Mouse (Mus musculus) CH12.LX (cell line): ENCODE measurements around the gene Adamts16. TPM values are rescaled to one million over a fixed set of nuclear protein-coding genes. Genes with fewer than 3 reads are reported as not detected.

Experiments
- DNase-seq: peaks from one replicate; pipeline ENCODE4 v3.0.0-alpha.2; 2013; ENCODE audit errors: extremely low read depth
- H3K27ac ChIP-seq: 2 replicates; pipeline ENCODE4 v1.5.1; 2012; ENCODE audit warnings: low read depth, mild to moderate bottlenecking, control low read depth, moderate library complexity; ENCODE audit not compliant: insufficient read depth
- H3K27me3 ChIP-seq: replicated peaks from 2 replicates; pipeline ENCODE3; 2012; ENCODE audit warnings: inconsistent platforms
- H3K36me3 ChIP-seq, 2 experiments: replicated peaks in 1 of 2; 2 replicates each; pipeline versions ENCODE3 to v1.6.1; 2012; ENCODE audit warnings: inconsistent platforms in 1 of 2, low read length in 1 of 2, mild to moderate bottlenecking in 1 of 2, mixed read lengths in 1 of 2, moderate library complexity in 1 of 2; ENCODE audit not compliant: control insufficient read depth in 1 of 2, insufficient read depth in 1 of 2
- H3K4me1 ChIP-seq, 2 experiments: 2 replicates each; pipeline ENCODE4 v1.6.1; 2012; ENCODE audit warnings: inconsistent platforms in 1 of 2, moderate library complexity in 1 of 2; ENCODE audit not compliant: insufficient read depth in 2 of 2, control insufficient read depth in 1 of 2
- H3K4me2 ChIP-seq: 2 replicates; pipeline ENCODE4 v1.6.1; 2012; ENCODE audit warnings: low read depth, mild to moderate bottlenecking, control low read depth; ENCODE audit not compliant: poor library complexity, insufficient read depth, severe bottlenecking
- H3K4me3 ChIP-seq, 3 experiments: fragments of 150-350 bp in 1 of 3; sonication (generic) in 1 of 3; replicated peaks in 1 of 3; 2 replicates each; pipeline versions ENCODE3 to v1.5.1; 2011 to 2012; ENCODE audit warnings: low read depth in 2 of 3, low read length in 2 of 3, mild to moderate bottlenecking in 2 of 3, moderate library complexity in 2 of 3, control low read depth in 1 of 3, improper control_type of control experiment in 1 of 3, inconsistent platforms in 1 of 3, mixed read lengths in 1 of 3; ENCODE audit not compliant: poor library complexity in 1 of 3
- H3K79me2 ChIP-seq: replicated peaks from 2 replicates; pipeline ENCODE4 v1.6.1; 2012; ENCODE audit warnings: mild to moderate bottlenecking, moderate library complexity; ENCODE audit not compliant: control insufficient read depth, poor library complexity, insufficient read depth, severe bottlenecking; ENCODE audit errors: extremely low read depth
- H3K9ac ChIP-seq: 2 replicates; pipeline ENCODE4 v1.6.1; 2012; ENCODE audit warnings: low read depth, mild to moderate bottlenecking, control low read depth, moderate library complexity; ENCODE audit not compliant: insufficient read depth
- H3K9me3 ChIP-seq: replicated peaks from 2 replicates; pipeline ENCODE3; 2012; ENCODE audit warnings: low read length, inconsistent platforms, mixed read lengths
- CHD1 ChIP-seq: IDR thresholded peaks from 2 replicates; pipeline ENCODE4 v1.6.1; 2012; ENCODE audit warnings: low read depth, low read length, improper control_type of control experiment, inconsistent platforms
- CHD2 ChIP-seq: IDR thresholded peaks from 2 replicates; pipeline ENCODE4 v1.6.1; 2011; ENCODE audit warnings: low read length, improper control_type of control experiment
- ELF1 ChIP-seq: IDR thresholded peaks from 2 replicates; pipeline ENCODE4 v1.6.1; 2014; ENCODE audit warnings: low read depth, mild to moderate bottlenecking, inconsistent platforms, low read length, improper control_type of control experiment
- ETS1 ChIP-seq: conservative IDR thresholded peaks from 2 replicates; pipeline ENCODE4 v1.6.1; 2012; ENCODE audit warnings: low read depth, mild to moderate bottlenecking, inconsistent platforms, low read length, improper control_type of control experiment, moderate library complexity
- IRF4 ChIP-seq: IDR thresholded peaks from 2 replicates; pipeline ENCODE4 v1.6.1; 2014; ENCODE audit warnings: low read depth, mild to moderate bottlenecking, inconsistent platforms, low read length, improper control_type of control experiment
- JUND ChIP-seq: conservative IDR thresholded peaks from 2 replicates; pipeline ENCODE4 v1.6.1; 2011; ENCODE audit warnings: low read depth, low read length, improper control_type of control experiment
- KAT2A ChIP-seq: IDR thresholded peaks from 2 replicates; pipeline ENCODE4 v1.6.1; 2012; ENCODE audit warnings: low read length, improper control_type of control experiment, inconsistent platforms; ENCODE audit not compliant: insufficient replicate concordance
- MAFK ChIP-seq: IDR thresholded peaks from 2 replicates; pipeline ENCODE4 v1.6.1; 2011; ENCODE audit warnings: low read length, improper control_type of control experiment; ENCODE audit not compliant: insufficient replicate concordance
- MAZ ChIP-seq: IDR thresholded peaks from 2 replicates; pipeline ENCODE4 v1.6.1; 2012; ENCODE audit warnings: low read depth, mild to moderate bottlenecking, inconsistent platforms, low read length, improper control_type of control experiment, moderate library complexity
- MYC ChIP-seq: IDR thresholded peaks from 2 replicates; pipeline ENCODE4 v1.6.1; 2011; ENCODE audit warnings: low read depth, mild to moderate bottlenecking, improper control_type of control experiment, low read length
- POLR2A ChIP-seq: IDR thresholded peaks from 2 replicates; pipeline ENCODE4 v1.6.1; 2011; ENCODE audit warnings: low read depth, mild to moderate bottlenecking, improper control_type of control experiment, low read length
- POLR2AphosphoS2 ChIP-seq: IDR thresholded peaks from 2 replicates; pipeline ENCODE4 v1.6.1; 2011; ENCODE audit warnings: low read depth, low read length, improper control_type of control experiment
- TBP ChIP-seq: conservative IDR thresholded peaks from 2 replicates; pipeline ENCODE4 v1.6.1; 2011; ENCODE audit warnings: low read depth, low read length, improper control_type of control experiment
- TCF12 ChIP-seq: IDR thresholded peaks from 2 replicates; pipeline ENCODE4 v1.6.1; 2014; ENCODE audit warnings: low read depth, mild to moderate bottlenecking, inconsistent platforms, low read length, improper control_type of control experiment
- UBTF ChIP-seq: IDR thresholded peaks from 2 replicates; pipeline ENCODE4 v1.6.1; 2012; ENCODE audit warnings: low read depth, mild to moderate bottlenecking, inconsistent platforms, low read length, improper control_type of control experiment, moderate library complexity
- USF1 ChIP-seq: IDR thresholded peaks from 2 replicates; pipeline ENCODE4 v1.6.1; 2014; ENCODE audit warnings: low read depth, mild to moderate bottlenecking, inconsistent platforms, low read length, improper control_type of control experiment
- USF2 ChIP-seq: conservative IDR thresholded peaks from 2 replicates; pipeline ENCODE4 v1.6.1; 2011; ENCODE audit warnings: low read depth, low read length, improper control_type of control experiment
- ZC3H11A ChIP-seq: IDR thresholded peaks from 2 replicates; pipeline ENCODE4 v1.6.1; 2012; ENCODE audit warnings: low read depth, mild to moderate bottlenecking, inconsistent platforms, low read length, improper control_type of control experiment
- ZMIZ1 ChIP-seq: IDR thresholded peaks from 2 replicates; pipeline ENCODE4 v1.6.1; 2012; ENCODE audit warnings: low read depth, mild to moderate bottlenecking, inconsistent platforms, low read length, improper control_type of control experiment
- dilution Hi-C: fragments of 300-500 bp; cut with MboI; formaldehyde crosslinking; loops from 2 replicates; pipeline ENCODE4 v1.14.3; 2020; ENCODE audit warnings: low sequenced_read_pairs; ENCODE audit not compliant: extremely low pct_unique_long_range_greater_than_20kb, extremely low pct_ligation_motif_present
- in situ Hi-C: fragments of 300-500 bp; cut with MboI; formaldehyde crosslinking; loops from 3 replicates; pipeline ENCODE4 v1.14.3; 2019; ENCODE audit warnings: low sequenced_read_pairs, low pct_ligation_motif_present, low pct_unique_long_range_greater_than_20kb, mixed read lengths
- polyA plus RNA-seq: library from polyadenylated mRNA; unstranded; fragments of >175 nt; gene quantifications from 2 replicates; pipeline ENCODE4 v1.2.1, GENCODE M21; 2012; ENCODE audit warnings: low read depth; ENCODE audit not compliant: insufficient read length
- total RNA-seq, 2 experiments: library from RNA; depleted of rRNA; stranded (reverse); fragments of 300-350 nt in 1 of 2; fragments of >200 nt in 1 of 2; gene quantifications; 2 replicates each; pipeline ENCODE4 v1.2.3; 2012 to 2014

Gene Adamts16
- total and polyA plus RNA-seq, 3 experiments = not detected

DNA sequence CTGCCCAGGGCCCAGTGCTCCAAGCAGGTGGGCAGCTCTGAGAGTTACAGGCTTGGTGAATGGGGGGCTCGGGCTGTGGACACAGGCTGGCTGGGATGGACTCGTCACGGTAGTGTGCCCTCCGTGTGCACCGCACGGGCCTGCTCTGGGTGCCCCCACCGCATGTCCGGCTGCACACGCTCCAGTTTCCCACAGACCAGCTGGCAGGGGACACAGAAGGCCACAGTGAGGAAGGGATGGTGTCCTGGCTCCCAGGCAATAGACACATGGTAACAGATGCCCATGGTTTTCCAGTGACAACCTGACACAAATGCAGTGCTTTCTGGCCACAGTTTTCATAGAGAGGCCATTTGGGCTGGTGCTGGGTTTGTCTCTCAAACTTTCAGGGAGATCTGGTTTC, 102.8 kb downstream of the Adamts16 start:
- Histone ChIP-seq H3K9me3 (no peaks in the 10 kb centered on the region), H3K79me2 (no peaks in the 10 kb centered on the region)
- dilution Hi-C loops = no loop called here

DNA sequence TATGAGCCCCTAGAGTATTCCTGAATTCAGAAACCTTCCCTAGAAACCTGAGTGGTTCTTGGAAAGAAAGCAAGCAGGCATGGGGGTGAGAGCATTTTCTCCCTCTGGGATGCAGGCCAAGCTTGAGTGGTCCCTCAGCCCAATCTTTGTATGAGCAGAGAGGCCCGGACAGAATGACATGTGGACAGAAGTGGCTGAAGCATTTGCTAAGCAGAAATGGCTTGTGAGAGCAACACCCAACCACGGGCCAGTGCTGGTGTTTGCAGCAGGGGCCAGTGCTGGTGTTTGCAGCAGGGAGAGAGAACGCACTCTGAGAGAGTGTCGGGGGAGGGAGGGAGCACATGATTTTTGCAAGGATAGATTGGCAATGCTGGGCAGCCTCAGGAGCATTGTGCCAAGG, 105.2 kb downstream of the Adamts16 start:
- no peaks in the 10 kb centered on the region for H3K36me3 ChIP-seq
- H3K4me1 ChIP-seq = peaks cover 0 to 3% of the 10 kb centered on the region in 2 experiments; a peak in 1 of 4 replicates
- H3K4me3 ChIP-seq = no peak overlapping the region
- no peak overlapping the region for H3K27ac ChIP-seq
- H3K27me3 ChIP-seq = no peaks in the 10 kb centered on the region
- H3K79me2 ChIP-seq = no peaks in the 10 kb centered on the region
- H3K9ac ChIP-seq = no peak overlapping the region
- H3K4me2 ChIP-seq = no peak overlapping the region
- no peaks in the 10 kb centered on the region for H3K9me3 ChIP-seq
- no peak for TF ChIP-seq UBTF
- TF ChIP-seq ZMIZ1 = no peak
- no peak for TF ChIP-seq MAFK
- TF ChIP-seq USF2 = no peak
- TF ChIP-seq POLR2AphosphoS2 = no peak
- no peak for TF ChIP-seq CHD1
- TF ChIP-seq ETS1 = no peak
- no peak for TF ChIP-seq JUND
- no peak for TF ChIP-seq KAT2A
- no peak for TF ChIP-seq IRF4
- no peak for TF ChIP-seq ELF1
- no peak for TF ChIP-seq ZC3H11A
- no peak for TF ChIP-seq TBP
- TF ChIP-seq CHD2 = no peak
- no peak for TF ChIP-seq USF1
- no peak for TF ChIP-seq TCF12
- TF ChIP-seq POLR2A = no peak
- no peak for TF ChIP-seq MYC
- no peak for TF ChIP-seq MAZ
- in situ Hi-C loops (no loop called here), dilution Hi-C loops (no loop called here)
- DNase-seq = no peak

More for the DNA sequence above, 102.8 kb downstream of the Adamts16 start:
- DNase-seq = no peak
- no peak for TF ChIP-seq ZC3H11A
- Histone ChIP-seq H3K27me3 (no peaks in the 10 kb centered on the region), H3K4me1 (peaks cover 3 to 5% of the 10 kb centered on the region in 2 experiments; a peak in 3 of 4 replicates), H3K4me2 (no peak overlapping the region), H3K9ac (no peak overlapping the region), H3K4me3 (no peak overlapping the region), H3K27ac (no peak overlapping the region), H3K36me3 (no peaks in the 10 kb centered on the region)
- in situ Hi-C loops = no loop called here
